Mouse (Mus musculus) thymus, adult 2 months (tissue): ENCODE data around the gene Sept3.

Source experiments
- CTCF ChIP-seq: fragments of 200-500 bp; IDR thresholded peaks from 2 replicates; pipeline ENCODE4 v1.5.1; 2012; ENCODE audit warnings: mild to moderate bottlenecking, control low read depth, low read length, moderate library complexity, borderline replicate concordance; ENCODE audit not compliant: control insufficient read depth, poor library complexity, insufficient read depth; ENCODE audit errors: extremely low read depth
- POLR2A ChIP-seq: fragments of 200-500 bp; IDR thresholded peaks from 2 replicates; pipeline ENCODE4 v1.6.1; 2012; ENCODE audit warnings: mild to moderate bottlenecking, low read length, control low read depth, moderate library complexity; ENCODE audit not compliant: control insufficient read depth, poor library complexity, insufficient read depth; ENCODE audit errors: extremely low read depth

- no peak for TF ChIP-seq POLR2A
- no peak for TF ChIP-seq CTCF
These were observed 39.0 kb upstream of the Sept3 start for GRCm38 (mm10) chr15:82235661-82236060.
